8 mouse cellular contexts compared by ENCODE assay signal in the genomic region with DNA sequence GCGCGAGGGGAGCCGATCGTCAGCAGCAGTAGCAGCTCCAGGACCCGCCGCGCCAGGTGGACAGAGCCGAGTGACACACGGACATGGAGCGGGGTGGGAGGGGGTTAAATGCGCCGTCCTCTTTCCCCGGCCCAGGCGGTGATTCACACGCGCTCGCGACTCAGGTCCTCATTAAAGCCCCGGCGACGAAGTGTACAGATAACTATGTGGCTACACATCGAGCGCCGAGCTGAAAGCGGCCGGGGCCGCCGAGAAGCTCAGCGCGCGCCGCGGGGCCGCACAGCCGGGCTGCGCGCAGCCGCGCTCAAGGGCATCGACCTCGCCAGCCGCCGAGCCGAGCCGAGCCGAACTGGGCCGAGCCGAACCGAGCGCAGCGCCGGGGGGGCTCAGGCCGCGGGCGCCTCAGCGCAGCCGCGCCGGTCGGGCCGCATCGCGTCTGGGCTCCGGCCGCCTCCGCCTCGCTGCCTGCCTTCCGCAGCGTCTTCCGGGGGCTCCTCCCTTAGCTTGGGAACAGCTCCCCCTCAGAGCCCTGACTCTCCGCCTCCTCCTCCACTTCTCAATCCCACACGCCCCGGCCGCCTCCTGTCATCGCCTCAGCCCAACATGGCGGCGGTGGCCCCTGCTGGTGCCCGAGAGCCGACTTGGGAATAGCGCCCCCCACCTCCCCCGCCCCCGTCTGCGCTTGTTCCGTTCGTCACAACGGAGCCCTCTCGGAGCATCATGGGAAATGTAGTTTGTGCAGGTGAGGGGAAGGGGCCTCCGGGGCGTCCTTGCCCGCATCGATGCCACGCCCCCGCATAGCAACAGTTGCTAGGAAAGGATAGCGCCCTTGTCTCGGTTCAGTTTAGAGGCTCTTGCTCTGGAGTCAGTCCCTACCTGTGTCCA. TPM values are rescaled to one million over a fixed set of nuclear protein-coding genes. Genes with fewer than 3 reads are reported as not detected.
DNase-seq lines count a peak whose midpoint lies in the region; ATAC-seq and TF ChIP-seq lines count a peak whose summit lies in the region.

A gene (minus strand): TSS at position 603 of the 885 bp plus-strand sequence.

- 2% methylated on average over 95 of the region's 95 CpGs for WGBS in heart, embryonic 12.5 days
- under 1% methylated on average over 93 of the region's 95 CpGs for whole genome bisulfite sequencing in kidney, postnatal 0 days
- under 1% methylated on average over 91 of the region's 95 CpGs for WGBS in liver, embryonic 11.5 days
- 0% methylated on average over 82 of the region's 95 CpGs for WGBS in stomach, embryonic 14.5 days

- H3K4me1 ChIP-seq in heart, embryonic 12.5 days (replicated peaks), result peaks cover 53% of the 10 kb centered on the region
- peaks cover 21% of the 10 kb centered on the region for H3K4me1 ChIP-seq in kidney, postnatal 0 days (replicated peaks; ENCODE audit: insufficient read depth, low read length)
- H3K4me1 ChIP-seq in liver, embryonic 11.5 days (replicated peaks; ENCODE audit: control insufficient read depth, insufficient read depth, low read length), result peaks cover 44% of the 10 kb centered on the region
- H3K4me1 ChIP-seq in stomach, embryonic 14.5 days (ENCODE audit: control insufficient read depth, insufficient read depth, low read length), result peaks cover 25% of the 10 kb centered on the region; the same call in 1 of the 2 replicates

- peak within 1 kb of the TSS; percentile 98 for H3K27ac ChIP-seq in heart, embryonic 12.5 days (ENCODE audit: poor library complexity, severe bottlenecking)
- peak within 1 kb of the TSS; percentile 97 for H3K27ac ChIP-seq in kidney, postnatal 0 days
- peak within 1 kb of the TSS; percentile 95 for H3K27ac ChIP-seq in liver, embryonic 11.5 days (ENCODE audit: low read depth, low read length)
- peak within 1 kb of the TSS; percentile 96 for H3K27ac ChIP-seq in stomach, embryonic 14.5 days (ENCODE audit: low read length)

- no peaks in the 10 kb centered on the region for H3K27me3 ChIP-seq in C2C12 (ENCODE audit: control insufficient read depth, insufficient read depth, insufficient read length)
- no peaks in the 10 kb centered on the region for H3K27me3 ChIP-seq in heart, embryonic 12.5 days (replicated peaks)
- no peaks in the 10 kb centered on the region for H3K27me3 ChIP-seq in kidney, postnatal 0 days (ENCODE audit: insufficient read depth, low read length)
- H3K27me3 ChIP-seq in liver, embryonic 11.5 days (replicated peaks; ENCODE audit: control insufficient read depth, insufficient read depth, low read length), result peaks cover 3% of the 10 kb centered on the region; the same call in 1 of the 2 replicates
- no peaks in the 10 kb centered on the region for H3K27me3 ChIP-seq in stomach, embryonic 14.5 days (ENCODE audit: control insufficient read depth, insufficient read depth, low read length)

- no peak for ATAC-seq in erythroid progenitor cell, adult 5-6 weeks (replicated peaks; ENCODE audit: low FRiP score, poor library complexity, severe bottlenecking)
- ATAC-seq in heart, embryonic 12.5 days (ENCODE audit: insufficient number of reproducible peaks, low FRiP score), result peak; percentile 94
- ATAC-seq in kidney, postnatal 0 days (replicated peaks; ENCODE audit: low FRiP score, low read depth), result peak; percentile 96
- peak; percentile 89 for ATAC-seq in liver, embryonic 11.5 days (replicated peaks; ENCODE audit: low FRiP score)
- peak; percentile 96 for ATAC-seq in stomach, embryonic 14.5 days (ENCODE audit: insufficient number of reproducible peaks, insufficient read depth, low FRiP score, low read depth)

- H3K9me3 ChIP-seq in heart, embryonic 12.5 days (replicated peaks), result no peaks in the 10 kb centered on the region
- no peaks in the 10 kb centered on the region for H3K9me3 ChIP-seq in kidney, postnatal 0 days (replicated peaks; ENCODE audit: low read length)
- no peaks in the 10 kb centered on the region for H3K9me3 ChIP-seq in liver, embryonic 11.5 days (ENCODE audit: control insufficient read depth, low read length)
- H3K9me3 ChIP-seq in stomach, embryonic 14.5 days (ENCODE audit: control insufficient read depth, low read depth, low read length), result no peaks in the 10 kb centered on the region

- H3K4me3 ChIP-seq in C2C12 (ENCODE audit: insufficient read depth, poor library complexity, severe bottlenecking), result peak within 1 kb of the TSS; percentile 76
- H3K4me3 ChIP-seq in heart, embryonic 12.5 days, result peak within 1 kb of the TSS; percentile 84
- H3K4me3 ChIP-seq in kidney, postnatal 0 days (replicated peaks; ENCODE audit: low read depth, low read length), result peak within 1 kb of the TSS; percentile 78
- H3K4me3 ChIP-seq in liver, embryonic 11.5 days (ENCODE audit: low read depth, low read length), result peak within 1 kb of the TSS; percentile 84
- peak within 1 kb of the TSS; percentile 64 for H3K4me3 ChIP-seq in stomach, embryonic 14.5 days (ENCODE audit: low read depth, low read length)

- peak; percentile 94 for TF ChIP-seq POLR2A in brain, embryonic 14.5 days (IDR thresholded peaks at IDR 0.05; ENCODE audit: borderline replicate concordance, extremely low read depth, insufficient read depth, insufficient read length, poor library complexity, severe bottlenecking)

- peak within 1 kb of the TSS; percentile 87 for H3K4me2 ChIP-seq in heart, embryonic 12.5 days
- peak within 1 kb of the TSS; percentile 77 for H3K4me2 ChIP-seq in kidney, postnatal 0 days (ENCODE audit: low read length)
- H3K4me2 ChIP-seq in liver, embryonic 11.5 days, result peak within 1 kb of the TSS; percentile 98
- peak within 1 kb of the TSS; percentile 63 for H3K4me2 ChIP-seq in stomach, embryonic 14.5 days (replicated peaks; ENCODE audit: low read depth, low read length)

- peak; percentile 100 for DNase-seq in brain, embryonic 14.5 days (ENCODE audit: low read depth)
- peak; percentile 98 for DNase-seq in kidney, postnatal 0 days (ENCODE audit: low spot score)
- DNase-seq in liver, embryonic 11.5 days (ENCODE audit: low spot score), result peak; percentile 95
- peak; percentile 95 for DNase-seq in naive thymus-derived CD4-positive, alpha-beta T cell, adult 2 months (ENCODE audit: low read depth)

- no peaks in the 10 kb centered on the region for H3K36me3 ChIP-seq in C2C12 (ENCODE audit: control insufficient read depth, insufficient read depth)
- no peaks in the 10 kb centered on the region for H3K36me3 ChIP-seq in heart, embryonic 12.5 days
- H3K36me3 ChIP-seq in kidney, postnatal 0 days (ENCODE audit: insufficient read depth, low read length), result no peaks in the 10 kb centered on the region
- H3K36me3 ChIP-seq in liver, embryonic 11.5 days (ENCODE audit: control insufficient read depth, insufficient read depth, low read length), result no peaks in the 10 kb centered on the region
- H3K36me3 ChIP-seq in stomach, embryonic 14.5 days (ENCODE audit: control insufficient read depth, insufficient read depth, low read length), result no peaks in the 10 kb centered on the region

- peaks cover 38% of the 10 kb centered on the region for H3K79me3 ChIP-seq in C2C12 (ENCODE audit: low read depth)

- H3K9ac ChIP-seq in heart, embryonic 12.5 days, result peak within 1 kb of the TSS; percentile 91
- H3K9ac ChIP-seq in kidney, postnatal 0 days (ENCODE audit: low read depth, low read length), result peak within 1 kb of the TSS; percentile 81
- peak within 1 kb of the TSS; percentile 86 for H3K9ac ChIP-seq in liver, embryonic 11.5 days (ENCODE audit: low read depth, low read length)
- H3K9ac ChIP-seq in stomach, embryonic 14.5 days (replicated peaks; ENCODE audit: low read depth, low read length), result peak within 1 kb of the TSS; percentile 70

- TF ChIP-seq CTCF in C2C12 (IDR thresholded peaks at IDR 0.05; ENCODE audit: control insufficient read depth, insufficient read depth, insufficient read length), result no peak
- TF ChIP-seq CTCF in brain, embryonic 14.5 days (IDR thresholded peaks at IDR 0.05; ENCODE audit: borderline replicate concordance, extremely low read depth, insufficient read depth, insufficient read length), result peak; percentile 22; the same call in 1 of the 2 replicates
- peak; percentile 63 for TF ChIP-seq CTCF in kidney, postnatal 0 days (IDR thresholded peaks at IDR 0.05; ENCODE audit: low read depth)

- H3ac ChIP-seq in C2C12 (ENCODE audit: control insufficient read depth, insufficient read length, low read depth), result peak within 1 kb of the TSS; percentile 52

- peaks cover 44% of the 10 kb centered on the region for H3K79me2 ChIP-seq in C2C12 (ENCODE audit: control insufficient read depth, insufficient read depth)

TF ChIP-seq in C2C12, 6 proteins besides CTCF, POLR2A, EP300 and RAD21:
- TF ChIP-seq MAX (IDR thresholded peaks at IDR 0.05), result peak; percentile 66
- TF ChIP-seq MYOD1 (IDR thresholded peaks at IDR 0.05; ENCODE audit: control insufficient read depth, insufficient read length, low read depth), result no peak

RNA-seq across cellular contexts. Expression of the gene that starts here (rescaled TPM):
- polyA plus RNA-seq in C2C12 (2012; fragmentation: generic; extraction: Trizol), result 19.1 TPM
- polyA plus RNA-seq in brain, embryonic 14.5 days (2012; rRNA removed), result 37.2 and 44.5 TPM in 2 replicates
- 13.4 and 17.7 TPM in 2 replicates for total RNA-seq in erythroid progenitor cell, adult 5-6 weeks (2015; ENCODE audit: low replicate concordance)
- 12.6 and 21.3 TPM in 2 replicates for total RNA-seq in erythroid progenitor cell, adult 5-6 weeks (2017; ENCODE audit: low replicate concordance)
- polyA plus RNA-seq in heart, embryonic 12.5 days (2016; fragmentation: Nextera tagmentation; extraction: Ambion mirVana), result 69.1 and 70.4 TPM in 2 replicates
- polyA plus RNA-seq in kidney, postnatal 0 days (2015; fragmentation: Nextera tagmentation; extraction: Ambion mirVana), result 100 and 104 TPM in 2 replicates
- polyA plus RNA-seq in liver, embryonic 11.5 days (2014; fragmentation: Nextera tagmentation; extraction: Ambion mirVana), result 40.1 and 43.1 TPM in 2 replicates
- 69.5 and 76.3 TPM in 2 replicates for polyA plus RNA-seq in stomach, embryonic 14.5 days (2014; fragmentation: Nextera tagmentation; extraction: Ambion mirVana)
